Mouse (Mus musculus) layer of hippocampus, postnatal 10 days (tissue): ENCODE measurements at regions not wholly inside any gene's neighbourhood (a gene's known extent, or its start where the extent isn't known, plus 50 kb on each side); places are given as distances from the start of the nearest gene placed in this dataset.

Experiments
- DNase-seq, 2 experiments: peaks; one replicate each; pipeline ENCODE4 v3.0.0; 2021; ENCODE audit warnings: low spot score in 2 of 2

- DNase-seq, result no peak
Measured at GRCm38 (mm10) chr2:12033518-12034322, 256.0 kb downstream of the Ankrd16 start.

- no peak for DNase-seq
Measured at GRCm38 (mm10) chr2:12034323-12034585, 256.6 kb downstream of the Ankrd16 start.

DNA sequence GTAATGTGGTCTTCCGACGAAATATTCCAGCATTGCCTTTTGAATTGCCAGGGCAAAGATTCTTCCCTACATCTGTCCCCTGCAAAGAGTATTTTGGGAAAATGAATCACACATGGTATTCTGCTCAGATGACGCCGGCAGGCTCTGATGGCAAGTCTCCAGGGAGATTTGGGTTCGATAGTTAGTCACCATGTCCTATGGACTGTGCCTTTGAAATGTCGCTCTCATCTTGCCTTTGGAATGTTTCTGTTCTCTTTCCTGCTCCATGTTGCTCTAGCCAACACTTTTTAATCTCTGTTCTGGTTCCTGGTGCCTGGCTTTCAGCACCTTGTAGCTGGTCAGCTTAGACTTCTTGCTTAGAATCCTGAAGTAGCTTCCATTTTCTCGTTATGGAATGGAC, 252.3 kb downstream of the Itga8 start:
- no peak for DNase-seq

- DNase-seq, result peak in 1 of 2 experiments; percentile 41
Measured at GRCm38 (mm10) chr2:12049972-12050371, 251.8 kb downstream of the Itga8 start.

DNA sequence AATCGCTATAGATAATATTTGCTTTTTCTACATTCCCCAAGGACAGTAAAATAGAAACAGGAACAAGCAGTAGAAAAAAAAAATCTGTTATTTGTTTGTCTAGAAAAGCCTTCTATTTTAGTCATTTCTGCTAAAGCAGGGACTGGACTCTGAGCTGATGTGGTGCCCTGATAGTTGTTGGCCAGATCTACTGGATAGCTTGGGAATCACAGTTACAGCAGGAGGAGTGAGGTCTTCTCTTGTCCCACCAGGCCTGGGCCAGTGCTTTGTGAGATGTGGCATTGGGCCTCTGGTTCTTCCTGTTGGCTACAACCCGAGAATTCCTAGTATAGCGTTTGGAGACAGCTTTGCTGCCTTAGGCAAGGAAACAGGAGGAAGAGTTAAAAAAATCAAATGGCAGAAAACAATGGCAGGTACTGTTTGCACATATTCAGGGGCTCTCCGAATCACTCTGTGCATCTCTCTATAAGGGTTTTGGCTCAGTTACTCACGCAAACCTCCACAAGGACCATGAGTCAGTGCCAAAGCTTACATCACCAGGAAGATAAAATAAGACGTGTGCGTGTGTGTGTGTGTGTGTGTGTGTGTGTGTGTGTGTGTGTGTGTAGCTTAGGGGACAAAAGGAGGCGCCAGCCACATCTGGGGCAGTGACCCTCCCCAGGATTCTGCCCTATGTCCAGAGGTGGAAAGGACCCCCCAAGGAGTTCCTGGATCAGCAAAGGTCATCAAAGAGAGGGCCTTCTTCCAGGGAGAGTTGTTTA, 248.1 kb downstream of the Itga8 start:
- no peak for DNase-seq

DNA sequence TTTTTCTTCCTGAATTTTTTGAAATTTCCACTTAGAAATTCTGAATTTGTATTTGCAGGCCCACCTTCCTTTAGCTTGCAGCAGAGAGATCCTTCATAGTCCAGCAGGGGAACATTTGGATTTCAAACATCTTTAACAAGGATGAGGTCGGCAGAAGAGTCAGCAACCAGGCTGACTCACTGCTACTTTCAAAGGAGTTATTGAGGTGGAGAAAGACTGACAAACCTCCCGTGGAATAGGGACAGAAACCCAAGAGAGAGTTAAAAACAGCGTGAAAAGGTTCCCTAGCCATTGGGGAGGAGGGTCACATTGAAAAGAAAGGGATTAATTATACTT, 247.6 kb downstream of the Itga8 start:
- DNase-seq, result no peak
